Mouse (Mus musculus): ENCODE measurements around the gene Cep55. TPM values are rescaled to one million over a fixed set of nuclear protein-coding genes. Genes with fewer than 3 reads are reported as not detected.

Cep55 gene
- polyA plus RNA-seq, 1 experiment from 2014 or later, result 33.5 TPM

DNA sequence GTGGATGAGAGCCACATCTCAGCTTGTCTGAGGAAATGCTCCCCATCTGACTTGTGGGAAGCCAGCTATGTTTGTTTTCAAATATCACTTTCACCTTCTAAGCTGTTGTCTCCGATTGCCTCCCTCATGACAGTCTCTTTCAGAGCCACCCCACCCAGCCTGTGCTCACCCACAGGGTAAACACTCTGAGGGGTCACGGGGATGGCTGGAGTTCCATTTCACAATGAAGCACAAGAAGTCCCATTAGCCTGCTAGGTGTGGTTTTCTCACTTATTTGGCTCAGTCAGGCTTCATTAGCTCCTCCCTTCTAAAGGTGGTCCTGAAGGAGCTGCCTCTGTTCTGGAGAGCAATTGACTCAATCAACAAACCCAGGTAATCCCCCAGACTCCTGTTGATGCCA, 19.0 kb upstream of the Cep55 start:
- Histone ChIP-seq H3K36me3 (ENCODE audit: control insufficient read depth, insufficient read depth) (no peaks in the 10 kb centered on the region), H3K4me1 (ENCODE audit: control insufficient read depth, insufficient read depth, low read length) (no peaks in the 10 kb centered on the region), H3K27ac (ENCODE audit: low read length) (no peak overlapping the region), H3K4me2 (ENCODE audit: low read depth, low read length) (no peak overlapping the region), H3K27me3 (ENCODE audit: control insufficient read depth, insufficient read depth, low read length) (no peaks in the 10 kb centered on the region), H3K4me3 (ENCODE audit: low read length) (no peak overlapping the region), H3K9ac (ENCODE audit: low read length) (no peak overlapping the region), H3K9me3 (replicated peaks; ENCODE audit: control insufficient read depth, low read length) (no peaks in the 10 kb centered on the region)
- whole genome bisulfite sequencing, result 74% methylated on average over 2 of the region's 2 CpGs
- ATAC-seq (replicated peaks; ENCODE audit: extremely low read depth, insufficient read depth, low FRiP score), result no peak

DNA sequence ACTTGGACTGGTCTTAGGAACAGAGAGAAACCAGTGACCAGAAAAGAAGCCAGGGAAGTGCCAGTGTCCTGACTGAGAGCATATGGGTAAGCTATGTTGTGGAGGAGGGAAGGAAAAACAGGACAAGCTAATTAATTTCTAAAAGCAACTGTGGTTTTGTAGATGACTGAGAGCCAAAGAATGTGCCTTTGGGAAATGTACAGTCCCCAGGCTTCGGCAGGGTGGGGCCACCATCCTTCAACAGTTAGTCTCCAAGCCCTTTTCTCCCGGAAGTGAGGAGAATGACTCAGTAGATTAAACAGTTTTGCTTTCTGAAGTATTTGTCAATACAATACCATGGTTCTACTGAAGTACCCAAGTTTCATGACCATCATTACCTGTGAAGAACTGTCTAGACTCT, 16.5 kb upstream of the Cep55 start:
- H3K4me2 ChIP-seq (ENCODE audit: low read depth, low read length), result no peak overlapping the region
- no peaks in the 10 kb centered on the region for H3K9me3 ChIP-seq (replicated peaks; ENCODE audit: control insufficient read depth, low read length)
- H3K27me3 ChIP-seq (ENCODE audit: control insufficient read depth, insufficient read depth, low read length), result 0 out of 2 replicates have a peak, but pooled peaks cover 2% of the 10 kb centered on the region
- H3K36me3 ChIP-seq (ENCODE audit: control insufficient read depth, insufficient read depth), result no peaks in the 10 kb centered on the region
- ATAC-seq (replicated peaks; ENCODE audit: extremely low read depth, insufficient read depth, low FRiP score), result no peak
- H3K27ac ChIP-seq (ENCODE audit: low read length), result no peak overlapping the region
- no peak overlapping the region for H3K9ac ChIP-seq (ENCODE audit: low read length)
- 60% methylated on average over 2 of the region's 2 CpGs for WGBS
- peaks cover 9% of the 10 kb centered on the region; the same call in 1 of the 2 replicates for H3K4me1 ChIP-seq (ENCODE audit: control insufficient read depth, insufficient read depth, low read length)
- no peak overlapping the region for H3K4me3 ChIP-seq (ENCODE audit: low read length)

DNA sequence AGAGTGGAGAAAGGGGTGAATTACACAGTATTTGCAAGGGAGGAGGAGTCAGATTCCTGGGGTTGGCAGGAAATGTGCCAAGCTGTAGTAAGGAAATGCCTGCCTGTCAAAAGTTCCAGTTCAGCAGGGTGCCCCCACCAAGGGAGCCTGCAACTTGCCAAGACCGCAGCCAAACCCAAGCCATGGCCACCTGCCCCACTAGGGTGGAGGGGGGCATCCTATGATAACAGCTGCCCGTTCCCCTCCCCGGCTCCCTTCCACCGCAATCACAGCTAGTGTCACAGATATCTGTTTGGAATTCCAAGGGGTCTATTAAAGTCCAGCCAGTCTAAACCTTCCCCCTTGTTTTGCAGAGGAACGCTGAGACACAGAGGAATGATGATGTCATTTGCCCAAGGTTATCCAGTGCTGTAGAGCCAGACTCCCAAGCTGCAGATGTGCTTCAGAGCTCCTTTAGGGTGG, 12.5 kb upstream of the Cep55 start:
- Histone ChIP-seq H3K36me3 (ENCODE audit: control insufficient read depth, insufficient read depth) (no peaks in the 10 kb centered on the region), H3K4me2 (ENCODE audit: low read depth, low read length) (peak overlapping the region; percentile 93), H3K4me1 (ENCODE audit: control insufficient read depth, insufficient read depth, low read length) (peaks cover 11% of the 10 kb centered on the region; the same call in 1 of the 2 replicates), H3K9me3 (replicated peaks; ENCODE audit: control insufficient read depth, low read length) (no peaks in the 10 kb centered on the region), H3K27me3 (ENCODE audit: control insufficient read depth, insufficient read depth, low read length) (0 out of 2 replicates have a peak, but pooled peaks cover 2% of the 10 kb centered on the region), H3K27ac (ENCODE audit: low read length) (peak overlapping the region; percentile 62), H3K9ac (ENCODE audit: low read length) (peak overlapping the region; percentile 73), H3K4me3 (ENCODE audit: low read length) (peak overlapping the region; percentile 62)
- no peak for ATAC-seq (replicated peaks; ENCODE audit: extremely low read depth, insufficient read depth, low FRiP score)
- 3% methylated on average over 5 of the region's 5 CpGs for WGBS

DNA sequence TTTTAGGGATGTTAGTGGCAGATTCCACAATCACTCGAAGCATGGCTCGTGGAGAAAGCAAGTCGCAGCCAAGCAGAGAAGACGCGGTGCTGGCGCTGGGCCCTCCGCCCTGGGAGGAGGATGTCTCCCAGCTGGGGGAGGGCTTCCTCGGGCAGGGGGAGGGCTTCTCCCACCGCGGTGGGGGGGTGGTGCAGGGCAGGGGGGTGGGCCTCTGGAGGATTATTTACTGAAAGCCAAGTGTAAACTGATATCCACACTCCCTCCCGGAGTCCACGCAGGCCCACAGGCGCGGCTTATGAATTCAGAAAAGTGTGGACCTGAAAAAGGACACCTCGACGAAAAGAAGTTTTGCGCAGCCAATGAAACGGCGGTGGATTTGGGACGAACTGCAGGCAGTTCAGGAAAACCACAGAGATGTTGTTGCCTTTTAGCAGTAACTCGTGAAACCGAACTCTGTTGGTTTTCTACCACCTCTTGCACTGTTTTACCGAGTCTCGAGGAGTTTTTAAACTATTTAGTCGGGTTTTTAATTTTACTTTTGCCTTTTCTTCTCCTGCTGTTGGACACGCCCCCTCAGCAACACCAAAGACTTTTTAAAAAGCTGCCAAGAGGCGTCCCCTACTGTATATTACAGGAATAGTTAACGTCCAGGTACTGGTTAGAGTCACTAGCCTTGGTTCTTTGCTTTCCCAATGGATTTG, 11.4 kb upstream of the Cep55 start, which contains the start of gene Myof:
Gene Myof (minus strand): TSS at position 297 of the 701 bp plus-strand sequence.
- Histone ChIP-seq H3K4me2 (ENCODE audit: low read depth, low read length) (peak within 1 kb of the TSS; percentile 93), H3K4me3 (ENCODE audit: low read length) (peak within 1 kb of the TSS; percentile 62), H3K27ac (ENCODE audit: low read length) (peak within 1 kb of the TSS; percentile 62), H3K4me1 (ENCODE audit: control insufficient read depth, insufficient read depth, low read length) (peaks cover 11% of the 10 kb centered on the region; the same call in 1 of the 2 replicates), H3K36me3 (ENCODE audit: control insufficient read depth, insufficient read depth) (no peaks in the 10 kb centered on the region), H3K9ac (ENCODE audit: low read length) (peak within 1 kb of the TSS; percentile 73), H3K27me3 (ENCODE audit: control insufficient read depth, insufficient read depth, low read length) (0 out of 2 replicates have a peak, but pooled peaks cover 2% of the 10 kb centered on the region), H3K9me3 (replicated peaks; ENCODE audit: control insufficient read depth, low read length) (no peaks in the 10 kb centered on the region)
- peak; percentile 59 for ATAC-seq (replicated peaks; ENCODE audit: extremely low read depth, insufficient read depth, low FRiP score)
- WGBS, result under 1% methylated on average over 28 of the region's 28 CpGs

DNA sequence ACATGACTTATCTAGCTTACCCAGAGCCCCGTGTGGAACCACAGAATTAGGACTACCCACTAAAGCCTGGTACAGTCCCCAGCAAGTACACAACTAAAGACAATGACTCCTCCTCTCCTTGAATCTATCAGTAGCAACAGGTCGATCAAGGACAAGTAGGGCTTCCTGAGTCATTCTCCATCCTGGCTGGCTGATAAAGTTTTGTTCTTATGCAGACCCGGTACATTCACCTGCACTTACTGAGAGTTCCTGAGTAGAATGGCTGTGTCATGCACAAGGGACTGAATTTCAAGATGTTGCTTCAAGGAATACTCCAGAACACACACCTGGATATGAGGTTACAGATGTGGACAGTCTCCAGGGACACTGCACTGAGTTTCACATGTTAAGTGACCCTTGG, 9.6 kb upstream of the Cep55 start:
- Histone ChIP-seq H3K4me2 (ENCODE audit: low read depth, low read length) (no peak overlapping the region), H3K27me3 (ENCODE audit: control insufficient read depth, insufficient read depth, low read length) (0 out of 2 replicates have a peak, but pooled peaks cover 2% of the 10 kb centered on the region), H3K4me3 (ENCODE audit: low read length) (no peak overlapping the region), H3K9me3 (replicated peaks; ENCODE audit: control insufficient read depth, low read length) (no peaks in the 10 kb centered on the region), H3K9ac (ENCODE audit: low read length) (no peak overlapping the region), H3K27ac (ENCODE audit: low read length) (no peak overlapping the region), H3K36me3 (ENCODE audit: control insufficient read depth, insufficient read depth) (no peaks in the 10 kb centered on the region), H3K4me1 (ENCODE audit: control insufficient read depth, insufficient read depth, low read length) (peaks cover 11% of the 10 kb centered on the region; the same call in 1 of the 2 replicates)
- 85% methylated on average over 3 of the region's 3 CpGs for WGBS
- ATAC-seq (replicated peaks; ENCODE audit: extremely low read depth, insufficient read depth, low FRiP score), result no peak

DNA sequence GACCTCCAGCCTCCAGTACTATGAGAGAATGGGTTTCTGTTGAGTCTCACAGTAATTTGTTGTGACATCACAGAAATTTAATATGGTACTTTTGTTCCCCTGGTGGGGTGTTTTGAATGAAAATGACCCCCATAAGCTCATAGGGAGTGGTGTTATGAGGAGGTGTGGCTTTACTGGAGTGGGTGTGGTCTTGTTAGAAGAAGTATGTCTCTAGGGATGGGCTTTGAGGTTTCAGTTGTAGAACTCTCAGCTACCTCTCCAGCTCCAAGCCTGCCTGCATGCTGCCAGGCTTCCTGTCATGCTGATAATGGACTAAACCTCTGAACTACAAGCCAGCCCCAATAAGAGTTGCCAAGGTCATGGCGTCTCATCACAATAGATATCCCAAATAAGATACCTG, 5.1 kb upstream of the Cep55 start:
- no peak for ATAC-seq (replicated peaks; ENCODE audit: extremely low read depth, insufficient read depth, low FRiP score)
- WGBS, result 66% methylated on average over 1 of the region's 1 CpGs
- H3K9me3 ChIP-seq (replicated peaks; ENCODE audit: control insufficient read depth, low read length), result no peaks in the 10 kb centered on the region

DNA sequence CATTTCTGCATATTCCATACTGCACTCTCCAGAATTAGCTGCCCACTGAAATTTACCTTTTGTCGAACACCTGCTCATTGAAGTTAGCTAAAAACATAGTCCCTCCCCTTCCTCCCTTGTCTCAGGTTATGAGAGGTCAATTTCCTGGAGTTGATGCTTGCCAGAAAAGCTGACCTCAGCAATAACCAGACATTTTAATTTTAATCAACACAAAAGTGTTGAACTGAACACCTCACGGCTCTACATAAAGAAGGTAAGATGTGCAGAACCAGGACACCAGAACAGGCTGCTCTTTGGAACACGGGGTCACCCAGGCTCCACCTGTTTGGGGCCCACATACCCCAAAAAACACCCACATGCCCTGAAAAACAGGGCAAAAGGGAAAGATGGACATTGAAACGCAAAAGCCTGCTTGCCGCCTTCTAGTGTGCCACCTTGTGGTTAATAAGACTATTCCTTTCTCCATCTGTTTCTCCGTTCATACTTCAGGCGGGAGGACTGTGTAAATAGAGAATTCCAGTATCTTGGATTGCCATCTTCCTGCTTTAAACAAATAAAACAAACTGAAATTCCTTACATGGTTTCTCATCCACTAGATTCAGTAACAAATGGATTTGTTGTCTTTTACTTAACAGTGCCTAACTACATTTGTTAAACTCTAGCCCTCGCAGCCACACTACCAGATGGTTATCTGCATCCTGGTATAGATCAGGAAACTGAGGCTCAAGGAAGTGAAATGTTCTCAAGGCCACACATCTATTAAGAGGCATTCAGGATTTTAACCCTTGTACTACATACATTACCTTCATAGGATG, 1.4 kb upstream of the Cep55 start:
- 23% methylated on average over 8 of the region's 8 CpGs for WGBS
- Histone ChIP-seq H3K4me1 (ENCODE audit: control insufficient read depth, insufficient read depth, low read length) (peaks cover 18% of the 10 kb centered on the region), H3K36me3 (ENCODE audit: control insufficient read depth, insufficient read depth) (peaks cover 3% of the 10 kb centered on the region), H3K9me3 (replicated peaks; ENCODE audit: control insufficient read depth, low read length) (no peaks in the 10 kb centered on the region), H3K9ac (ENCODE audit: low read length) (peak overlapping the region; percentile 69), H3K27ac (ENCODE audit: low read length) (peak overlapping the region; percentile 43; the same call in 1 of the 2 replicates), H3K4me2 (ENCODE audit: low read depth, low read length) (peak overlapping the region; percentile 70), H3K27me3 (ENCODE audit: control insufficient read depth, insufficient read depth, low read length) (no peaks in the 10 kb centered on the region), H3K4me3 (ENCODE audit: low read length) (peak overlapping the region; percentile 87)
- no peak for ATAC-seq (replicated peaks; ENCODE audit: extremely low read depth, insufficient read depth, low FRiP score)

More for the DNA sequence above, 5.1 kb upstream of the Cep55 start:
- no peaks in the 10 kb centered on the region for H3K27me3 ChIP-seq (ENCODE audit: control insufficient read depth, insufficient read depth, low read length)
- no peak overlapping the region for H3K9ac ChIP-seq (ENCODE audit: low read length)
- H3K4me3 ChIP-seq (ENCODE audit: low read length), result no peak overlapping the region
- H3K4me2 ChIP-seq (ENCODE audit: low read depth, low read length), result no peak overlapping the region
- H3K36me3 ChIP-seq (ENCODE audit: control insufficient read depth, insufficient read depth), result no peaks in the 10 kb centered on the region
- H3K27ac ChIP-seq (ENCODE audit: low read length), result no peak overlapping the region
- H3K4me1 ChIP-seq (ENCODE audit: control insufficient read depth, insufficient read depth, low read length), result peaks cover 5% of the 10 kb centered on the region; the same call in 1 of the 2 replicates

DNA sequence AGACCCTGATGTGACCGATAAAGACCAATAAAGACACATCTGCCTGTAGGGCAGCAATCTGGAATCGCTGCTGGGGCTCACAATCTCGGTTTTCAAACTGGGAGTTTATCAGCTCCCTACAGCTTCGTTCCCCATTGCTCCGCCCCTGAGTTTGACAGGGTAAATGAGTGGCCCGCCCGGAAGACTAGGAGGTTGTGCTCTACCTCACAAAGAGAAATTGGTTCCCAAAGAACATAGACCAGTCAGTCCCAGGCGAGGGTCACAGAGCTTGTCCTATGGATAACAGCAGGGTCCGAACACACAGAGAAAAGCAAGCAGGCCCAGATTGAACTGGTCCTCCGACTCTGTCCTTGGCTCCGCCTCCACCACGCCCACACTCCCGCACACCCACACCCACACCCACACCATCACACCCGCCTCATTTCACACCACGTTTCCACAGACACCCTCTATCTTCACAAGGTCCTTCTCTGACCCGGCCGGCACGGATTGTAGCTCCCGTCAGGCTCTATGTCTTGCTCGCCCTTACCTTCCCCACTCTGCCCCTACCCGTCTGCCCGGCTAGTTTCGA, 577 bp upstream of the Cep55 start:
- no peaks in the 10 kb centered on the region for H3K9me3 ChIP-seq (replicated peaks; ENCODE audit: control insufficient read depth, low read length)
- peak; percentile 86 for ATAC-seq (replicated peaks; ENCODE audit: extremely low read depth, insufficient read depth, low FRiP score)
- no peaks in the 10 kb centered on the region for H3K27me3 ChIP-seq (ENCODE audit: control insufficient read depth, insufficient read depth, low read length)
- peak overlapping the region; percentile 70 for H3K4me2 ChIP-seq (ENCODE audit: low read depth, low read length)
- H3K36me3 ChIP-seq (ENCODE audit: control insufficient read depth, insufficient read depth), result peaks cover 6% of the 10 kb centered on the region
- WGBS, result under 1% methylated on average over 23 of the region's 23 CpGs
- H3K9ac ChIP-seq (ENCODE audit: low read length), result peak overlapping the region; percentile 69
- peaks cover 18% of the 10 kb centered on the region for H3K4me1 ChIP-seq (ENCODE audit: control insufficient read depth, insufficient read depth, low read length)
- peak overlapping the region; percentile 43 for H3K27ac ChIP-seq (ENCODE audit: low read length)
- peak overlapping the region; percentile 87 for H3K4me3 ChIP-seq (ENCODE audit: low read length)

Measured in heart, embryonic 16.5 days (tissue).